11 mouse cellular contexts compared by ENCODE assay signal in the genomic region with DNA sequence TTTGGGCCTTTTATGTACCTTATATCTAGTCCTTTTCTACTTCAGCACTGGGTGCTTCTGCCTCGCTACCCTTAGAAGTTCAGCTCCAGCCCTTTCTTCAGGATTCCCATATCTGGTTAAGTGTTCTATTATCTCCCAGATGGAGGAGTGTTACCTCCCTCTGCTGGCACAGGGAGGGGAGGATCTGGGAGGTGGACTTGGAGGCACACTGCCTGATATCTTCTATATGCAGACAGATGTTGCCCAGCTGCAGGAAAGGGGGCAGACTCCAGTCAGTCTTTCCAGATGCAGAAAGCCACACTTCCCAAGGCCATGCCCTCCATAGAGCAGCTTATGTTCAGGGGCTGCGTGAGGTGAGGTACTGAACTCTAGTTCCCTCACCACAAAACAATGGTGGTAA.
DNase-seq lines count a peak whose midpoint lies in the region; ATAC-seq and TF ChIP-seq lines count a peak whose summit lies in the region.
"Had no signal": no experiment of that assay in that cellular context is flagged by ENCODE, and none has a peak within 500 bp of the region (broad histone marks: within the 10 kb centered on the region; RNA-seq: fewer than 3 reads in every experiment).

No protein-coding gene starts in this region.

- WGBS in heart, embryonic 11.5 days (ENCODE audit: insufficient replicate concordance) = 53% methylated on average over 2 of the region's 2 CpGs
- WGBS in midbrain, postnatal 0 days = 64% methylated on average over 2 of the region's 2 CpGs
- 67% methylated on average over 2 of the region's 2 CpGs for WGBS in midbrain, embryonic 10.5 days
- WGBS in small intestine, adult 2 months = 71% methylated on average over 2 of the region's 2 CpGs

- no peak overlapping the region for H3K4me2 ChIP-seq in heart, embryonic 11.5 days
- no peak overlapping the region for H3K4me2 ChIP-seq in midbrain, postnatal 0 days (ENCODE audit: low read depth, low read length, poor library complexity, severe bottlenecking)
- H3K4me2 ChIP-seq: liver, embryonic 12.5 days; midbrain, embryonic 12.5 days; neural tube, embryonic 15.5 days had no signal

- no peaks in the 10 kb centered on the region for H3K27me3 ChIP-seq in heart, embryonic 11.5 days (ENCODE audit: control insufficient read depth, insufficient read depth, low read length)
- H3K27me3 ChIP-seq in midbrain, postnatal 0 days (ENCODE audit: insufficient read depth, low read length) = no peaks in the 10 kb centered on the region
- H3K27me3 ChIP-seq in midbrain, embryonic 10.5 days (ENCODE audit: low read depth, poor library complexity, severe bottlenecking) = no peaks in the 10 kb centered on the region
- no peaks in the 10 kb centered on the region for H3K27me3 ChIP-seq in small intestine, adult 2 months (ENCODE audit: control insufficient read depth, insufficient read depth, low read length)
- H3K27me3 ChIP-seq: liver, embryonic 12.5 days; midbrain, embryonic 12.5 days; neural tube, embryonic 15.5 days had no signal

- no peak overlapping the region for H3K4me3 ChIP-seq in heart, embryonic 11.5 days (ENCODE audit: low read depth, low read length)
- H3K4me3 ChIP-seq in midbrain, postnatal 0 days (ENCODE audit: low read depth, low read length) = no peak overlapping the region
- no peak overlapping the region for H3K4me3 ChIP-seq in midbrain, embryonic 10.5 days
- H3K4me3 ChIP-seq in small intestine, adult 2 months (ENCODE audit: low read depth, low read length) = no peak overlapping the region
- H3K4me3 ChIP-seq: liver, embryonic 12.5 days; midbrain, embryonic 12.5 days; neural tube, embryonic 15.5 days had no signal

- no peaks in the 10 kb centered on the region for H3K36me3 ChIP-seq in heart, embryonic 11.5 days (ENCODE audit: control insufficient read depth, insufficient read depth, low read length)
- no peaks in the 10 kb centered on the region for H3K36me3 ChIP-seq in midbrain, postnatal 0 days (ENCODE audit: insufficient read depth, low read length)
- no peaks in the 10 kb centered on the region for H3K36me3 ChIP-seq in midbrain, embryonic 10.5 days
- no peaks in the 10 kb centered on the region for H3K36me3 ChIP-seq in small intestine, adult 2 months (ENCODE audit: control insufficient read depth, insufficient read depth, low read length)
- H3K36me3 ChIP-seq: liver, embryonic 12.5 days; midbrain, embryonic 12.5 days; neural tube, embryonic 15.5 days had no signal

- ATAC-seq in heart, embryonic 11.5 days (replicated peaks; ENCODE audit: insufficient number of reproducible peaks, low FRiP score, low TSS enrichment) = no peak
- ATAC-seq in midbrain, postnatal 0 days (ENCODE audit: low FRiP score) = no peak
- ATAC-seq: liver, embryonic 12.5 days had no signal

- peaks cover 8% of the 10 kb centered on the region; the same call in 1 of the 2 replicates for H3K4me1 ChIP-seq in heart, embryonic 11.5 days (ENCODE audit: control insufficient read depth, insufficient read depth, low read length)
- no peaks in the 10 kb centered on the region for H3K4me1 ChIP-seq in midbrain, postnatal 0 days (ENCODE audit: insufficient read depth, low read length)
- H3K4me1 ChIP-seq in midbrain, embryonic 10.5 days = peaks cover 8% of the 10 kb centered on the region; the same call in 1 of the 2 replicates
- no peaks in the 10 kb centered on the region for H3K4me1 ChIP-seq in small intestine, adult 2 months (ENCODE audit: control insufficient read depth, insufficient read depth, insufficient read length, low read length)
- H3K4me1 ChIP-seq: liver, embryonic 12.5 days; midbrain, embryonic 12.5 days had no signal

- H3K9me3 ChIP-seq in heart, embryonic 11.5 days (replicated peaks; ENCODE audit: control insufficient read depth, low read length) = no peaks in the 10 kb centered on the region
- H3K9me3 ChIP-seq in midbrain, postnatal 0 days (ENCODE audit: low read length) = no peaks in the 10 kb centered on the region
- no peaks in the 10 kb centered on the region for H3K9me3 ChIP-seq in midbrain, embryonic 10.5 days (replicated peaks)
- H3K9me3 ChIP-seq: liver, embryonic 12.5 days; midbrain, embryonic 12.5 days; neural tube, embryonic 15.5 days had no signal

- peak; percentile 30 for DNase-seq in adrenal gland, adult 2 months
- DNase-seq in adrenal gland, postnatal 4 days (ENCODE audit: low spot score in 2 of 2) = no peak
- peak; percentile 14 for DNase-seq in heart, postnatal 4 days
- no peak for DNase-seq in midbrain, postnatal 0 days (ENCODE audit: low spot score)
- DNase-seq in midbrain, embryonic 10.5 days (ENCODE audit: low spot score) = no peak
- no peak for DNase-seq in urinary bladder, adult 2 months (ENCODE audit: low spot score)

- no peak overlapping the region for H3K27ac ChIP-seq in heart, embryonic 11.5 days (ENCODE audit: low read depth, low read length)
- no peak overlapping the region for H3K27ac ChIP-seq in midbrain, postnatal 0 days (ENCODE audit: low read depth, low read length)
- no peak overlapping the region for H3K27ac ChIP-seq in midbrain, embryonic 10.5 days (replicated peaks)
- no peak overlapping the region for H3K27ac ChIP-seq in small intestine, adult 2 months (ENCODE audit: insufficient read depth, low read depth, low read length)
- H3K27ac ChIP-seq: liver, embryonic 12.5 days; midbrain, embryonic 12.5 days; neural tube, embryonic 15.5 days had no signal

- no peak overlapping the region for H3K9ac ChIP-seq in heart, embryonic 11.5 days (ENCODE audit: low read depth, low read length)
- no peak overlapping the region for H3K9ac ChIP-seq in midbrain, postnatal 0 days (replicated peaks; ENCODE audit: low read length, poor library complexity, severe bottlenecking)
- H3K9ac ChIP-seq: liver, embryonic 12.5 days; midbrain, embryonic 12.5 days; neural tube, embryonic 15.5 days had no signal

- peak; percentile 49 for TF ChIP-seq CTCF in midbrain, postnatal 0 days (IDR thresholded peaks at IDR 0.05)
- peak; percentile 21; the same call in 1 of the 2 replicates for TF ChIP-seq CTCF in small intestine, adult 2 months (IDR thresholded peaks at IDR 0.05; ENCODE audit: extremely low read depth, insufficient read length, insufficient replicate concordance, low read depth, low read length)

- no peak for TF ChIP-seq POLR2A in small intestine, adult 2 months (IDR thresholded peaks at IDR 0.05; ENCODE audit: low read depth, low read length)

Comparison
In these comparisons a context has a peak if more than half of its experiments do, and no peak if none do; other contexts are left out.
1. DNase-seq: peak in adrenal gland, adult 2 months (single experiment) and heart, postnatal 4 days (single experiment); none in adrenal gland, postnatal 4 days (0 of 2), midbrain, postnatal 0 days (single experiment), midbrain, embryonic 10.5 days (single experiment) and urinary bladder, adult 2 months (single experiment).